Mouse (Mus musculus): Measurements from ENCODE around the gene Prpf31. TPM values are rescaled to one million over a fixed set of nuclear protein-coding genes. Genes with fewer than 3 reads are reported as not detected.

The Prpf31 gene
- polyA plus RNA-seq, 1 experiment from 2014 or later: 43.6 TPM

- Histone ChIP-seq H3K4me3 (ENCODE audit: low read depth, low read length) (no peak overlapping the region), H3K4me2 (replicated peaks; ENCODE audit: low read depth) (no peak overlapping the region), H3K27me3 (ENCODE audit: control insufficient read depth, insufficient read depth, low read length) (no peaks in the 10 kb centered on the region), H3K9me3 (ENCODE audit: control insufficient read depth, low read length) (no peaks in the 10 kb centered on the region), H3K36me3 (ENCODE audit: control insufficient read depth, insufficient read depth, low read length) (no peaks in the 10 kb centered on the region), H3K4me1 (replicated peaks; ENCODE audit: control insufficient read depth, insufficient read depth) (no peaks in the 10 kb centered on the region), H3K27ac (replicated peaks) (no peak overlapping the region), H3K9ac (ENCODE audit: low read length) (no peak overlapping the region)
- 12% methylated on average over 2 of the region's 2 CpGs for WGBS
- ATAC-seq (ENCODE audit: low FRiP score, low TSS enrichment) (peak; percentile 76), DNase-seq (ENCODE audit: low spot score) (no peak)
- TF ChIP-seq CTCF (IDR thresholded peaks at IDR 0.05; ENCODE audit: low read depth): peak; percentile 68
- no peak for TF ChIP-seq EP300 (optimal IDR thresholded peaks at IDR 0.05)
These were observed 23.0 kb upstream of the Prpf31 start for GRCm38 (mm10) chr7:3606798-3607197.

- H3K36me3 ChIP-seq (ENCODE audit: control insufficient read depth, insufficient read depth, low read length): no peaks in the 10 kb centered on the region
- TF ChIP-seq CTCF (IDR thresholded peaks at IDR 0.05; ENCODE audit: low read depth) (no peak), EP300 (optimal IDR thresholded peaks at IDR 0.05) (no peak)
- no peaks in the 10 kb centered on the region for H3K9me3 ChIP-seq (ENCODE audit: control insufficient read depth, low read length)
- no peak overlapping the region for H3K4me3 ChIP-seq (ENCODE audit: low read depth, low read length)
- no peak overlapping the region for H3K27ac ChIP-seq (replicated peaks)
- no peak for DNase-seq (ENCODE audit: low spot score)
- no peak overlapping the region for H3K4me2 ChIP-seq (replicated peaks; ENCODE audit: low read depth)
- no peaks in the 10 kb centered on the region for H3K27me3 ChIP-seq (ENCODE audit: control insufficient read depth, insufficient read depth, low read length)
- ATAC-seq (ENCODE audit: low FRiP score, low TSS enrichment): no peak
- WGBS: 73% methylated on average over 6 of the region's 6 CpGs
- no peak overlapping the region for H3K9ac ChIP-seq (ENCODE audit: low read length)
- no peaks in the 10 kb centered on the region for H3K4me1 ChIP-seq (replicated peaks; ENCODE audit: control insufficient read depth, insufficient read depth)
These were observed 22.4 kb upstream of the Prpf31 start for GRCm38 (mm10) chr7:3607391-3607790.

- DNase-seq (ENCODE audit: low spot score) (no peak), ATAC-seq (ENCODE audit: low FRiP score, low TSS enrichment) (no peak)
- Histone ChIP-seq H3K36me3 (ENCODE audit: control insufficient read depth, insufficient read depth, low read length) (no peaks in the 10 kb centered on the region), H3K27me3 (ENCODE audit: control insufficient read depth, insufficient read depth, low read length) (no peaks in the 10 kb centered on the region), H3K4me3 (ENCODE audit: low read depth, low read length) (no peak overlapping the region), H3K9ac (ENCODE audit: low read length) (no peak overlapping the region), H3K9me3 (ENCODE audit: control insufficient read depth, low read length) (no peaks in the 10 kb centered on the region), H3K4me1 (replicated peaks; ENCODE audit: control insufficient read depth, insufficient read depth) (no peaks in the 10 kb centered on the region), H3K4me2 (replicated peaks; ENCODE audit: low read depth) (no peak overlapping the region), H3K27ac (replicated peaks) (no peak overlapping the region)
- no peak for TF ChIP-seq CTCF (IDR thresholded peaks at IDR 0.05; ENCODE audit: low read depth)
- TF ChIP-seq EP300 (optimal IDR thresholded peaks at IDR 0.05): no peak
- WGBS: 91% methylated on average over 3 of the region's 3 CpGs
These were observed 21.1 kb upstream of the Prpf31 start for GRCm38 (mm10) chr7:3608668-3609067.

- DNase-seq (ENCODE audit: low spot score) (no peak), ATAC-seq (ENCODE audit: low FRiP score, low TSS enrichment) (no peak)
- Histone ChIP-seq H3K4me3 (ENCODE audit: low read depth, low read length) (no peak overlapping the region), H3K4me1 (replicated peaks; ENCODE audit: control insufficient read depth, insufficient read depth) (no peaks in the 10 kb centered on the region), H3K9me3 (ENCODE audit: control insufficient read depth, low read length) (no peaks in the 10 kb centered on the region), H3K9ac (ENCODE audit: low read length) (no peak overlapping the region), H3K27me3 (ENCODE audit: control insufficient read depth, insufficient read depth, low read length) (no peaks in the 10 kb centered on the region), H3K4me2 (replicated peaks; ENCODE audit: low read depth) (no peak overlapping the region), H3K36me3 (ENCODE audit: control insufficient read depth, insufficient read depth, low read length) (no peaks in the 10 kb centered on the region), H3K27ac (replicated peaks) (no peak overlapping the region)
- TF ChIP-seq CTCF (IDR thresholded peaks at IDR 0.05; ENCODE audit: low read depth): no peak
- TF ChIP-seq EP300 (optimal IDR thresholded peaks at IDR 0.05): no peak
- 46% methylated on average over 3 of the region's 3 CpGs for WGBS
These were observed 20.7 kb upstream of the Prpf31 start for GRCm38 (mm10) chr7:3609082-3609481.

GRCm38 (mm10) chr7:3610437-3610836 is 19.3 kb upstream of the Prpf31 start:
- no peak for TF ChIP-seq CTCF (IDR thresholded peaks at IDR 0.05; ENCODE audit: low read depth)
- TF ChIP-seq EP300 (optimal IDR thresholded peaks at IDR 0.05): no peak
- DNase-seq (ENCODE audit: low spot score) (no peak), ATAC-seq (ENCODE audit: low FRiP score, low TSS enrichment) (no peak)
- WGBS: 67% methylated on average over 3 of the region's 3 CpGs
- Histone ChIP-seq H3K9ac (ENCODE audit: low read length) (no peak overlapping the region), H3K27ac (replicated peaks) (no peak overlapping the region), H3K9me3 (ENCODE audit: control insufficient read depth, low read length) (no peaks in the 10 kb centered on the region), H3K4me3 (ENCODE audit: low read depth, low read length) (no peak overlapping the region), H3K4me1 (replicated peaks; ENCODE audit: control insufficient read depth, insufficient read depth) (no peaks in the 10 kb centered on the region), H3K4me2 (replicated peaks; ENCODE audit: low read depth) (no peak overlapping the region), H3K36me3 (ENCODE audit: control insufficient read depth, insufficient read depth, low read length) (no peaks in the 10 kb centered on the region), H3K27me3 (ENCODE audit: control insufficient read depth, insufficient read depth, low read length) (no peaks in the 10 kb centered on the region)

GRCm38 (mm10) chr7:3611006-3611405 is 18.8 kb upstream of the Prpf31 start:
- Histone ChIP-seq H3K4me1 (replicated peaks; ENCODE audit: control insufficient read depth, insufficient read depth) (no peaks in the 10 kb centered on the region), H3K9ac (ENCODE audit: low read length) (no peak overlapping the region), H3K4me3 (ENCODE audit: low read depth, low read length) (no peak overlapping the region), H3K4me2 (replicated peaks; ENCODE audit: low read depth) (no peak overlapping the region), H3K9me3 (ENCODE audit: control insufficient read depth, low read length) (no peaks in the 10 kb centered on the region), H3K36me3 (ENCODE audit: control insufficient read depth, insufficient read depth, low read length) (no peaks in the 10 kb centered on the region), H3K27me3 (ENCODE audit: control insufficient read depth, insufficient read depth, low read length) (no peaks in the 10 kb centered on the region), H3K27ac (replicated peaks) (no peak overlapping the region)
- TF ChIP-seq CTCF (IDR thresholded peaks at IDR 0.05; ENCODE audit: low read depth) (no peak), EP300 (optimal IDR thresholded peaks at IDR 0.05) (no peak)
- DNase-seq (ENCODE audit: low spot score): peak; percentile 71
- peak; percentile 84 for ATAC-seq (ENCODE audit: low FRiP score, low TSS enrichment)
- WGBS: 71% methylated on average over 13 of the region's 13 CpGs

Data from stomach, postnatal 0 days (tissue).